Mouse (Mus musculus): Measurements from ENCODE around the gene Mrap.

- no peak for TF ChIP-seq POLR2A (IDR thresholded peaks at IDR 0.05; ENCODE audit: borderline replicate concordance, extremely low read depth, insufficient read depth, insufficient read length, poor library complexity, severe bottlenecking)
- no peak for TF ChIP-seq CTCF (IDR thresholded peaks at IDR 0.05; ENCODE audit: borderline replicate concordance, extremely low read depth, insufficient read depth, insufficient read length)
Measured at GRCm38 (mm10) chr16:90738092-90738956, at the start of gene Mrap.
